Mouse (Mus musculus): ENCODE measurements around the gene Acads. TPM values are rescaled to one million over a fixed set of nuclear protein-coding genes. Genes with fewer than 3 reads are reported as not detected.
A peak's percentile ranks its signal among the peaks of the same experiment; 100 is the strongest.
"Not testable (repeated sequence)": the region's sequence is repeated elsewhere in the genome, so short reads cannot be mapped to it uniquely, and the experiment has no call there.

Gene Acads
- polyA plus RNA-seq, 1 experiment from 2014 or later: 53.3 TPM

- peak overlapping the region; percentile 19; the same call in 1 of the 2 replicates for H3K9ac ChIP-seq (ENCODE audit: low read length)
- ATAC-seq (ENCODE audit: insufficient read depth, low FRiP score): no peak
- H3K4me2 ChIP-seq (ENCODE audit: low read depth, low read length): no peak overlapping the region
- no peaks in the 10 kb centered on the region for H3K27me3 ChIP-seq (ENCODE audit: control insufficient read depth, insufficient read depth, low read length)
- no peaks in the 10 kb centered on the region for H3K9me3 ChIP-seq (replicated peaks; ENCODE audit: control insufficient read depth, low read length)
- H3K27ac ChIP-seq (ENCODE audit: low read length): peak overlapping the region; percentile 66
- no peak overlapping the region for H3K4me3 ChIP-seq (replicated peaks; ENCODE audit: low read length)
- peaks cover 18% of the 10 kb centered on the region for H3K36me3 ChIP-seq (ENCODE audit: control insufficient read depth, insufficient read depth, low read length)
- H3K4me1 ChIP-seq (ENCODE audit: control insufficient read depth, insufficient read depth, low read length): peaks cover 44% of the 10 kb centered on the region
- WGBS: 31% methylated on average over 8 of the region's 8 CpGs
Measured at GRCm38 (mm10) chr5:115152132-115152956, 33.2 kb upstream of the Acads start.

GRCm38 (mm10) chr5:115151457-115151856 is 32.3 kb upstream of the Acads start:
- Histone ChIP-seq H3K4me1 (ENCODE audit: control insufficient read depth, insufficient read depth, low read length) (peaks cover 41% of the 10 kb centered on the region), H3K4me2 (ENCODE audit: low read depth, low read length) (no peak overlapping the region)
- ATAC-seq (ENCODE audit: insufficient read depth, low FRiP score): no peak

GRCm38 (mm10) chr5:115150991-115151390 is 31.8 kb upstream of the Acads start:
- WGBS: 83% methylated on average over 5 of the region's 5 CpGs
- Histone ChIP-seq H3K27me3 (ENCODE audit: control insufficient read depth, insufficient read depth, low read length) (no peaks in the 10 kb centered on the region), H3K9me3 (replicated peaks; ENCODE audit: control insufficient read depth, low read length) (no peaks in the 10 kb centered on the region), H3K9ac (ENCODE audit: low read length) (no peak overlapping the region), H3K4me2 (ENCODE audit: low read depth, low read length) (no peak overlapping the region), H3K27ac (ENCODE audit: low read length) (no peak overlapping the region), H3K4me1 (ENCODE audit: control insufficient read depth, insufficient read depth, low read length) (peaks cover 36% of the 10 kb centered on the region), H3K4me3 (replicated peaks; ENCODE audit: low read length) (no peak overlapping the region), H3K36me3 (ENCODE audit: control insufficient read depth, insufficient read depth, low read length) (peaks cover 18% of the 10 kb centered on the region)
- ATAC-seq (ENCODE audit: insufficient read depth, low FRiP score): no peak

More at GRCm38 (mm10) chr5:115151457-115151856, 32.3 kb upstream of the Acads start:
- no peak overlapping the region for H3K4me3 ChIP-seq (replicated peaks; ENCODE audit: low read length)
- H3K27ac ChIP-seq (ENCODE audit: low read length): no peak overlapping the region
- H3K27me3 ChIP-seq (ENCODE audit: control insufficient read depth, insufficient read depth, low read length): no peaks in the 10 kb centered on the region
- no peaks in the 10 kb centered on the region for H3K9me3 ChIP-seq (replicated peaks; ENCODE audit: control insufficient read depth, low read length)
- WGBS: 83% methylated on average over 13 of the region's 13 CpGs
- peaks cover 18% of the 10 kb centered on the region for H3K36me3 ChIP-seq (ENCODE audit: control insufficient read depth, insufficient read depth, low read length)
- H3K9ac ChIP-seq (ENCODE audit: low read length): no peak overlapping the region

- WGBS: 93% methylated on average over 14 of the region's 14 CpGs
- no peaks in the 10 kb centered on the region for H3K27me3 ChIP-seq (ENCODE audit: control insufficient read depth, insufficient read depth, low read length)
- H3K9me3 ChIP-seq (replicated peaks; ENCODE audit: control insufficient read depth, low read length): no peaks in the 10 kb centered on the region
- ATAC-seq (ENCODE audit: insufficient read depth, low FRiP score): no peak
- no peak overlapping the region for H3K4me3 ChIP-seq (replicated peaks; ENCODE audit: low read length)
- no peak overlapping the region for H3K9ac ChIP-seq (ENCODE audit: low read length)
- no peak overlapping the region for H3K4me2 ChIP-seq (ENCODE audit: low read depth, low read length)
- no peak overlapping the region for H3K27ac ChIP-seq (ENCODE audit: low read length)
- peaks cover 18% of the 10 kb centered on the region for H3K36me3 ChIP-seq (ENCODE audit: control insufficient read depth, insufficient read depth, low read length)
- peaks cover 25% of the 10 kb centered on the region for H3K4me1 ChIP-seq (ENCODE audit: control insufficient read depth, insufficient read depth, low read length)
Measured at GRCm38 (mm10) chr5:115149675-115150459, 30.7 kb upstream of the Acads start.

- H3K4me1 ChIP-seq (ENCODE audit: control insufficient read depth, insufficient read depth, low read length): peaks cover 15% of the 10 kb centered on the region
- H3K27ac ChIP-seq (ENCODE audit: low read length); ATAC-seq (ENCODE audit: insufficient read depth, low FRiP score); H3K9ac ChIP-seq (ENCODE audit: low read length); H3K4me2 ChIP-seq (ENCODE audit: low read depth, low read length); H3K9me3 ChIP-seq (replicated peaks; ENCODE audit: control insufficient read depth, low read length); H3K27me3 ChIP-seq (ENCODE audit: control insufficient read depth, insufficient read depth, low read length); H3K4me3 ChIP-seq (replicated peaks; ENCODE audit: low read length): not testable (repeated sequence)
- H3K36me3 ChIP-seq (ENCODE audit: control insufficient read depth, insufficient read depth, low read length): peaks cover 20% of the 10 kb centered on the region
- no CpG with 5 or more reads among the region's 1 CpGs for WGBS
Measured at GRCm38 (mm10) chr5:115148872-115149271, 29.7 kb upstream of the Acads start.

- Histone ChIP-seq H3K27ac (ENCODE audit: low read length) (no peak overlapping the region), H3K4me3 (replicated peaks; ENCODE audit: low read length) (no peak overlapping the region), H3K36me3 (ENCODE audit: control insufficient read depth, insufficient read depth, low read length) (peaks cover 22% of the 10 kb centered on the region), H3K4me1 (ENCODE audit: control insufficient read depth, insufficient read depth, low read length) (peaks cover 10% of the 10 kb centered on the region), H3K27me3 (ENCODE audit: control insufficient read depth, insufficient read depth, low read length) (no peaks in the 10 kb centered on the region), H3K9ac (ENCODE audit: low read length) (no peak overlapping the region), H3K4me2 (ENCODE audit: low read depth, low read length) (no peak overlapping the region), H3K9me3 (replicated peaks; ENCODE audit: control insufficient read depth, low read length) (no peaks in the 10 kb centered on the region)
- ATAC-seq (ENCODE audit: insufficient read depth, low FRiP score): no peak
- 91% methylated on average over 8 of the region's 8 CpGs for WGBS
Measured at GRCm38 (mm10) chr5:115148378-115148777, 29.2 kb upstream of the Acads start.

GRCm38 (mm10) chr5:115147388-115147787 is 28.2 kb upstream of the Acads start:
- H3K4me2 ChIP-seq (ENCODE audit: low read depth, low read length): no peak overlapping the region
- 72% methylated on average over 3 of the region's 3 CpGs for WGBS
- no peak overlapping the region for H3K9ac ChIP-seq (ENCODE audit: low read length)
- H3K4me3 ChIP-seq (replicated peaks; ENCODE audit: low read length): no peak overlapping the region
- ATAC-seq (ENCODE audit: insufficient read depth, low FRiP score): no peak
- H3K9me3 ChIP-seq (replicated peaks; ENCODE audit: control insufficient read depth, low read length): no peaks in the 10 kb centered on the region
- no peaks in the 10 kb centered on the region for H3K27me3 ChIP-seq (ENCODE audit: control insufficient read depth, insufficient read depth, low read length)
- peaks cover under 1% of the 10 kb centered on the region; the same call in 1 of the 2 replicates for H3K4me1 ChIP-seq (ENCODE audit: control insufficient read depth, insufficient read depth, low read length)
- no peak overlapping the region for H3K27ac ChIP-seq (ENCODE audit: low read length)
- H3K36me3 ChIP-seq (ENCODE audit: control insufficient read depth, insufficient read depth, low read length): peaks cover 22% of the 10 kb centered on the region

- Histone ChIP-seq H3K4me3 (replicated peaks; ENCODE audit: low read length) (no peak overlapping the region), H3K36me3 (ENCODE audit: control insufficient read depth, insufficient read depth, low read length) (peaks cover 22% of the 10 kb centered on the region), H3K4me2 (ENCODE audit: low read depth, low read length) (no peak overlapping the region), H3K9me3 (replicated peaks; ENCODE audit: control insufficient read depth, low read length) (no peaks in the 10 kb centered on the region), H3K27me3 (ENCODE audit: control insufficient read depth, insufficient read depth, low read length) (no peaks in the 10 kb centered on the region), H3K4me1 (ENCODE audit: control insufficient read depth, insufficient read depth, low read length) (no peaks in the 10 kb centered on the region), H3K27ac (ENCODE audit: low read length) (no peak overlapping the region), H3K9ac (ENCODE audit: low read length) (no peak overlapping the region)
- no peak for ATAC-seq (ENCODE audit: insufficient read depth, low FRiP score)
Measured at GRCm38 (mm10) chr5:115146747-115147130, 27.6 kb upstream of the Acads start.
